Mouse (Mus musculus): ENCODE results near the gene Ctnnbl1. TPM values are rescaled to one million over a fixed set of nuclear protein-coding genes. Genes with fewer than 3 reads are reported as not detected.

Gene Ctnnbl1
- polyA plus RNA-seq, 1 experiment from 2014 or later: 46.3 TPM

DNA sequence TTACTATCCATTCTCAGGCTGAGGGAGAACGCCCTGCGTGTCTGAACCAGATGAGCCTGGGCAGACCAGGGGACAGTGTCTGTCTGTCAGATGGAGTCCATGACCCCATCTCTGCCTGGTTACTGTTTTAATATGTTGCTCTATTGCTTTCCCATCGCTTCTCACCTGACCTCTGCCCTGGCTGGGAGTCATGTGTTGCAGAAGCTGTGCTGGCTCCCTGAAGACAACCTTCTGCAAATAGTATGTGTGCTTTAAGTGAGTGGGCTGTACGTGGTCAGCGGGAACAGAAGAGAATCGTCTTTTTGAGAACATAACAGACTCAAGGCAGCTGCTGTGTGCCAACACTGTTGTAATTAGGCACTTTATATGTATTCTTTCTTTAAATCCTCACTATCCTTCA, 47.0 kb downstream of the Ctnnbl1 start:
- Histone ChIP-seq H3K4me3 (replicated peaks; ENCODE audit: low read depth, low read length) (no peak overlapping the region), H3K9me3 (replicated peaks; ENCODE audit: low read length) (no peaks in the 10 kb centered on the region), H3K4me2 (ENCODE audit: low read length) (no peak overlapping the region), H3K9ac (ENCODE audit: low read depth, low read length) (no peak overlapping the region), H3K27me3 (ENCODE audit: insufficient read depth, low read length) (no peaks in the 10 kb centered on the region), H3K27ac (no peak overlapping the region), H3K36me3 (ENCODE audit: insufficient read depth, low read length) (no peaks in the 10 kb centered on the region; the same call in 1 of the 2 replicates), H3K4me1 (replicated peaks; ENCODE audit: insufficient read depth, low read length) (no peaks in the 10 kb centered on the region)
- ATAC-seq (replicated peaks; ENCODE audit: low FRiP score, low read depth) (no peak), DNase-seq (ENCODE audit: low spot score) (no peak)
- TF ChIP-seq CTCF (IDR thresholded peaks at IDR 0.05; ENCODE audit: low read depth): no peak
- WGBS: 61% methylated on average over 6 of the region's 6 CpGs

DNA sequence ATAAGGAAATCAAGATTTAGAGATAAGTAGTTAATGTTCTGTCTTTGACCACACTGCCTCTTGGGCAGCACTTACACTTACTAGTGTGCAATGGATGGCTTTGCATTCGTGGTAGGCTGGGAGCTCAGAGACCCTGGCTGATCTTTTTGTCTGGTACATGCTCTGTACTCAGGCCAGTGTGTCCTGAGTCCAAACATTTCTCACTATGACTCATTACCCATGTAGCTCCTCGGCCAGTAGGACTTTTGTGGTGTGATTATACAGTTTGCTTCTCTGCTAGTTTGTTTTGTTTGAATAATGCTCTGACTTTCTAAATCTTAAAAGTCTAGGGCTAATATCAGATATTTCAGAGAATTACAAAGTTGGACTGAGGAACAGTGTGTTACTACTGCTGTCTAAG, 47.4 kb downstream of the Ctnnbl1 start:
- Histone ChIP-seq H3K9me3 (replicated peaks; ENCODE audit: low read length) (no peaks in the 10 kb centered on the region), H3K4me1 (replicated peaks; ENCODE audit: insufficient read depth, low read length) (no peaks in the 10 kb centered on the region), H3K4me2 (ENCODE audit: low read length) (no peak overlapping the region), H3K9ac (ENCODE audit: low read depth, low read length) (no peak overlapping the region), H3K4me3 (replicated peaks; ENCODE audit: low read depth, low read length) (no peak overlapping the region), H3K27me3 (ENCODE audit: insufficient read depth, low read length) (no peaks in the 10 kb centered on the region), H3K36me3 (ENCODE audit: insufficient read depth, low read length) (no peaks in the 10 kb centered on the region; the same call in 1 of the 2 replicates), H3K27ac (no peak overlapping the region)
- DNase-seq (ENCODE audit: low spot score) (no peak), ATAC-seq (replicated peaks; ENCODE audit: low FRiP score, low read depth) (no peak)
- WGBS: 73% methylated on average over 2 of the region's 2 CpGs
- TF ChIP-seq CTCF (IDR thresholded peaks at IDR 0.05; ENCODE audit: low read depth): no peak

DNA sequence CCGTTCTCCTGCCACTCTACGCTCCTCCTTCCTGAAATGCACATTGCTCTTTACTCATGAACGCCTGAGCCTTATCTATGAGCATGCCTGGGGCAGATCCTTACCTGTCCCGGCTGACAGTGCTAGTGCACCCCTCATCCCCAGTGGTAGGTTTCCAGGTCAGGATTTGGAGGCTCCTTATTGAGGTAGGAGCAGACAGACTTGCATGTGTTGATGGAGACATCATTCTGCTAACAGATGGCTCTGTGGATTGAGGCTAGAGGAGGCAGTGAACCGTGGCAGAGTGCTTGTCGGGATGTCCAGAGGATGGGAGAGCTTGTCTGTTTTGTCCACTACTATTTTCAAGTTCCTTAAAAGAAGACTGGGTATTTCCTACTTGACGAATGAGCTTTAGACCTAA, 52.0 kb downstream of the Ctnnbl1 start:
- DNase-seq (ENCODE audit: low spot score) (no peak), ATAC-seq (replicated peaks; ENCODE audit: low FRiP score, low read depth) (no peak)
- H3K9ac ChIP-seq (ENCODE audit: low read depth, low read length): no peak overlapping the region
- no peak for TF ChIP-seq CTCF (IDR thresholded peaks at IDR 0.05; ENCODE audit: low read depth)
- H3K27me3 ChIP-seq (ENCODE audit: insufficient read depth, low read length): no peaks in the 10 kb centered on the region
- H3K4me1 ChIP-seq (replicated peaks; ENCODE audit: insufficient read depth, low read length): no peaks in the 10 kb centered on the region
- no peak overlapping the region for H3K27ac ChIP-seq
- WGBS: 71% methylated on average over 7 of the region's 7 CpGs
- H3K9me3 ChIP-seq (replicated peaks; ENCODE audit: low read length): no peaks in the 10 kb centered on the region
- H3K4me3 ChIP-seq (replicated peaks; ENCODE audit: low read depth, low read length): no peak overlapping the region
- H3K4me2 ChIP-seq (ENCODE audit: low read length): no peak overlapping the region
- H3K36me3 ChIP-seq (ENCODE audit: insufficient read depth, low read length): 0 out of 2 replicates have a peak, but pooled peaks cover 5% of the 10 kb centered on the region

DNA sequence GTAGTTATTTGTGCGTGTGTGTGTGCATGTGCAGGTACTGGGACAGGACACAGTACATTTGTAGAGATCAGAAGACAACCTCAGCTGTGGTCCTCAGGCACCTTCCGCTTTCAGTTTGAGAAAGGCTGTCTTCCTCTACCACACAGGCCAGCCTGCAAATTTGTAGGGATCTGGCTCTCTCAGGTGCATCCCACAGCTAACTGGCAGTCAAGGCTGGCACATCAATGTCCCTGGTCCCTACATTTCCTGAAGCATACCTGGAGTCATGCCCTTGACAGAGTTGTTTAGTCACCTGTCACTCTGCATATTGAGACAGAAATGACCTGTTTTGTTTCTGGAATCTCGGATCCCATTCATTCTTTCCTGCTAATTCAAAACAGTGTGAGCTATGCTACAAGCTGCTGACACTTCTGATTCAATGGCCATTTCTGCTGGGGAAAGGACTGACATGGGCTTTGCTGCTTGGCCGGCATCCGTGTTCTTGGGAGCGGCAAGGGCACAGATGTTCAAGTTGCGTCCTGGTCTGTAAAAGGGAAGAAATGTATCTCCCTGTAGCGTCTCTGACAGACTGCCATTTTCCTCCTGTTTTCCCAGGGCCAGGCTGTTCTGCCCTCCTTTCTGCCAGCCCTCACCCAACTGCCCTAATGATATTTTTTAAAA, 53.8 kb downstream of the Ctnnbl1 start:
- H3K4me2 ChIP-seq (ENCODE audit: low read length): no peak overlapping the region
- H3K27me3 ChIP-seq (ENCODE audit: insufficient read depth, low read length): no peaks in the 10 kb centered on the region
- 0 out of 2 replicates have a peak, but pooled peaks cover 5% of the 10 kb centered on the region for H3K36me3 ChIP-seq (ENCODE audit: insufficient read depth, low read length)
- H3K9ac ChIP-seq (ENCODE audit: low read depth, low read length): no peak overlapping the region
- no peak overlapping the region for H3K27ac ChIP-seq
- DNase-seq (ENCODE audit: low spot score) (no peak), ATAC-seq (replicated peaks; ENCODE audit: low FRiP score, low read depth) (no peak)
- no peak overlapping the region for H3K4me3 ChIP-seq (replicated peaks; ENCODE audit: low read depth, low read length)
- WGBS: 87% methylated on average over 8 of the region's 8 CpGs
- no peaks in the 10 kb centered on the region for H3K4me1 ChIP-seq (replicated peaks; ENCODE audit: insufficient read depth, low read length)
- TF ChIP-seq CTCF (IDR thresholded peaks at IDR 0.05; ENCODE audit: low read depth): no peak
- no peaks in the 10 kb centered on the region for H3K9me3 ChIP-seq (replicated peaks; ENCODE audit: low read length)

DNA sequence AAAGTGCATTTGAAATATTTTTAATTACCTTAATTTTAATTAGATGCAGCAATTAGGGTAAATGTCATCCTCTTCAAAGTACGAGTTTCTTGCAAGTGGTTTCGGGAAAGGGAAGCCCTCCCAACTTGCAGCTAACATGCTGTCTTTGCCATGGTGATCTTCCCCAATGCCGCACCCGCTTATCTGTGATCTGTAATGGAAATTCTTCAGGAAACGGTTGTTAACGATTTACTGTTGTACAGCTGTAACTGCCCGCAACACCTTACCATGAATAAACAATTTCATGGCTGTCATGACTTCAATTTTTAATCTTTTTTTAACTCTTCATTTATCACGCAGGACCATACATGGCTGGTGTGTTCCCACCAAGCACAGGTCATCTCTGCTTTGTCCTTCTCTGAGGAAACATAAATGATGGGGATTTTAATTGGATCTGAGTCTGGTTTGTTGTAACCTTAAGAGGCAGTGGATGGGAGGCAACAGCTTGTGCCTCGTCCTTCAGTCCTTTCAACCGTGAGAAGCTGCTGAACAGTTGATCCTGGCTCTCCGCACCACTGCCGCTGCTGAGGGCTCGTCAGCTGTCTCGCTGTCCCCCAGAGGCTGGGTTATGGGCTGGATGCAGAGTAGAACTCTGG, 54.4 kb downstream of the Ctnnbl1 start:
- H3K27me3 ChIP-seq (ENCODE audit: insufficient read depth, low read length): no peaks in the 10 kb centered on the region
- 0 out of 2 replicates have a peak, but pooled peaks cover 5% of the 10 kb centered on the region for H3K36me3 ChIP-seq (ENCODE audit: insufficient read depth, low read length)
- DNase-seq (ENCODE audit: low spot score): peak; percentile 27
- no peaks in the 10 kb centered on the region for H3K9me3 ChIP-seq (replicated peaks; ENCODE audit: low read length)
- no peak for TF ChIP-seq CTCF (IDR thresholded peaks at IDR 0.05; ENCODE audit: low read depth)
- no peak overlapping the region for H3K4me2 ChIP-seq (ENCODE audit: low read length)
- ATAC-seq (replicated peaks; ENCODE audit: low FRiP score, low read depth): no peak
- no peak overlapping the region for H3K4me3 ChIP-seq (replicated peaks; ENCODE audit: low read depth, low read length)
- no peak overlapping the region for H3K9ac ChIP-seq (ENCODE audit: low read depth, low read length)
- 53% methylated on average over 14 of the region's 14 CpGs for WGBS
- H3K27ac ChIP-seq: no peak overlapping the region
- no peaks in the 10 kb centered on the region for H3K4me1 ChIP-seq (replicated peaks; ENCODE audit: insufficient read depth, low read length)

DNA sequence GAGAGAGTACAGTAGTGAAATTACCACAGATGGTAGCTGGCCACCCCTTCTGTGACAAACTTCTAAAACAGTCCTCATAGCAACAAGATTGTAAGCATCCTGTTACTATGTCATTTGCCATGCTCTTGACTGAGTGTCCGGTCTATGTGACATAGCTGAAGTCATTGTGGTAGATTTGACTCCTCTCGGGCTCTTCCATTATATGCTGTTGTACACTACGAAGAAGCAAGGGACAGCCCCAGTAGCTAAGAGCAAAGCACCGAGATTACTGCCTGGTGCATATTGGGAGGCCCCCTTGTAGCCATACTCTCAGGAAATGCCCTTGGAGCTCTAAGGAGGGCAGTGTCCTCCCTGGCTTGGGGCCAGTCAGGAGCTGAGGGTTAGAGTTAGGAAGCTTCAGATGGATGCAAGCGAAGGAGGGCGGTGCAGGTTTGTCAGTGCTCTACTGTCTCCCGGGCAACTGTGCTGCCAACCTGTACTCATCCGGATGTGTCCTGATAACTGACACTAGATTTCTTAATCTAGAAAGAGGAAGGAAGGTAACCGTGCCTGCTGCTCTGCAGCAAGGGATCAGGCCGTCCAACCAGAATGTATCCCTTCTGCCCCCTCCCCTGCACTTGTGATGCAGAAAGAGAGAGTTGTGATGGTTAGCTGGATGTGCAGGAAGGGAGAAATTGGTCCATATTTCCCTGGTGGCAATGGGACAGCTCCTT, 55.8 kb downstream of the Ctnnbl1 start:
- H3K4me2 ChIP-seq (ENCODE audit: low read length): no peak overlapping the region
- WGBS: 81% methylated on average over 10 of the region's 10 CpGs

More for the DNA sequence above, 55.8 kb downstream of the Ctnnbl1 start:
- H3K27ac ChIP-seq: no peak overlapping the region
- ATAC-seq (replicated peaks; ENCODE audit: low FRiP score, low read depth) (no peak), DNase-seq (ENCODE audit: low spot score) (no peak)
- no peak overlapping the region for H3K4me3 ChIP-seq (replicated peaks; ENCODE audit: low read depth, low read length)
- H3K36me3 ChIP-seq (ENCODE audit: insufficient read depth, low read length): 0 out of 2 replicates have a peak, but pooled peaks cover 5% of the 10 kb centered on the region
- no peaks in the 10 kb centered on the region for H3K27me3 ChIP-seq (ENCODE audit: insufficient read depth, low read length)
- TF ChIP-seq CTCF (IDR thresholded peaks at IDR 0.05; ENCODE audit: low read depth): no peak
- H3K4me1 ChIP-seq (replicated peaks; ENCODE audit: insufficient read depth, low read length): no peaks in the 10 kb centered on the region
- no peak overlapping the region for H3K9ac ChIP-seq (ENCODE audit: low read depth, low read length)
- no peaks in the 10 kb centered on the region for H3K9me3 ChIP-seq (replicated peaks; ENCODE audit: low read length)

All from kidney, postnatal 0 days (tissue).